Mouse (Mus musculus) embryonic fibroblast, embryonic 13.5 days (primary cell): ENCODE data around the gene Cnfn.

Experiments
- CTCF ChIP-seq: IDR thresholded peaks from 2 replicates; pipeline ENCODE4 v1.5.1; 2011; ENCODE audit warnings: mild to moderate bottlenecking, control low read depth, low read length, moderate library complexity, borderline replicate concordance; ENCODE audit not compliant: insufficient read depth
- POLR2A ChIP-seq: IDR thresholded peaks from 2 replicates; pipeline ENCODE4 v1.6.1; 2011; ENCODE audit warnings: low read depth, mild to moderate bottlenecking, control low read depth, low read length, moderate library complexity

DNA sequence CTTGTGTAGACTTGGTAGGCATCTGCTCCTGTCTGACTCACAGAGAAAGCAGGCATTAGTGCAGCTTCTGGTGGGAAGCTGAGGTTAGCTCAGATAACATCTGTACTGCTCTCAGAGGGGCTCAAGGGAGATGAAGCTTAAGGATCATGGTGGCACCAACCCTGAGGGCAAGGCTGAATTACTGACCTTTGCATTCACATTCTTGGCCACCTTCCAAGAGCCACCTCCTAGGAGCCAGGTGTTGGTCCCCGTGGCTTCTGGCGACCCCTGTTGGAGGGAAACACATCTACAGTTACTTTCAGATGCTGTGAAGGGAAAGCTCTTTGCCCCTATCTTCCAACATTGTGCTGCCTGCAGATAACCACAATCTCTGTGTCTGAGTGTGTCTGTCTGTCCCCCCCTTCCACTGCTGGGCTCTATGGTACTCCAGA lies 33.2 kb upstream of the Cnfn start:
- TF ChIP-seq CTCF (peak; percentile 12; the same call in 1 of the 2 replicates), POLR2A (no peak)
